8 mouse cellular contexts compared by ENCODE assay signal in the genomic region with DNA sequence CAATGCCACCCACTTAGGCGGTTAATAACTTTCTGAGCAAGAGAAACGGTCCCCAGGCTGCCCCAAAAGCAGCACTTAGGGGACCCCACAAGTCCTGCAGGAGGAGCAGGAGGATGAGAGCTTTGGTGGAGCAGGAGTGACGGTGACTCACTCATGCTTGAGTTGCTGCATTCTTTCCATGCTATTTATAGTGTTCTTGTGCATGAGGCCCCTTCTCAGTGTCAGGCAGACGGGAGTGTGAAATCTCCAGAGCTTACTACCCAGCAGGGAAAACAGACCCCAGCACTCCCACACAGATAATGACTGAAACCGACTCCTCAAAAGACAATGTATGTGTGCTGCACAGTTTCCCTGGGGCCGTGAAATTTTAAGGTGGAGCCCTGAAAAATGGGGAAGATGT. TPM values are rescaled to one million over a fixed set of nuclear protein-coding genes. Genes with fewer than 3 reads are reported as not detected.
DNase-seq lines count a peak whose midpoint lies in the region; ATAC-seq and TF ChIP-seq lines count a peak whose summit lies in the region.

No protein-coding gene starts in this region.

- TF ChIP-seq EP300 in heart, postnatal 0 days (IDR thresholded peaks at IDR 0.05; ENCODE audit: low read depth), result peak; percentile 34; the same call in 1 of the 2 replicates

- no peaks in the 10 kb centered on the region for H3K9me3 ChIP-seq in hindbrain, embryonic 13.5 days
- no peaks in the 10 kb centered on the region for H3K9me3 ChIP-seq in hindbrain, embryonic 16.5 days (ENCODE audit: control insufficient read depth, low read length)
- no peaks in the 10 kb centered on the region for H3K9me3 ChIP-seq in heart, postnatal 0 days (replicated peaks; ENCODE audit: control insufficient read depth, low read length)
- H3K9me3 ChIP-seq in neural tube, embryonic 15.5 days (replicated peaks), result no peaks in the 10 kb centered on the region

- H3K9ac ChIP-seq in hindbrain, embryonic 13.5 days, result no peak overlapping the region
- H3K9ac ChIP-seq in hindbrain, embryonic 16.5 days (ENCODE audit: low read depth, low read length), result no peak overlapping the region
- H3K9ac ChIP-seq in heart, postnatal 0 days (replicated peaks; ENCODE audit: low read depth, low read length), result no peak overlapping the region; the same call in 1 of the 2 replicates
- H3K9ac ChIP-seq in neural tube, embryonic 15.5 days (replicated peaks), result no peak overlapping the region

- H3K27ac ChIP-seq in hindbrain, embryonic 13.5 days, result peak overlapping the region; percentile 48; the same call in 1 of the 2 replicates
- H3K27ac ChIP-seq in hindbrain, embryonic 16.5 days (ENCODE audit: low read depth, low read length), result no peak overlapping the region
- H3K27ac ChIP-seq in heart, postnatal 0 days (ENCODE audit: low read depth), result peak overlapping the region; percentile 95
- H3K27ac ChIP-seq in neural tube, embryonic 15.5 days (replicated peaks), result no peak overlapping the region
- H3K27ac ChIP-seq in thymus, adult 2 months (ENCODE audit: control insufficient read depth, insufficient read depth, low read length), result no peak overlapping the region

- H3K4me3 ChIP-seq in hindbrain, embryonic 13.5 days, result no peak overlapping the region
- no peak overlapping the region for H3K4me3 ChIP-seq in hindbrain, embryonic 16.5 days (ENCODE audit: low read length)
- no peak overlapping the region for H3K4me3 ChIP-seq in heart, postnatal 0 days (ENCODE audit: low read depth, low read length)
- no peak overlapping the region for H3K4me3 ChIP-seq in myocyte
- no peak overlapping the region for H3K4me3 ChIP-seq in neural tube, embryonic 15.5 days (replicated peaks)
- no peak overlapping the region for H3K4me3 ChIP-seq in thymus, adult 2 months (ENCODE audit: control insufficient read depth, insufficient read depth, low read length)

- no peak for TF ChIP-seq POLR2A in myocyte (IDR thresholded peaks at IDR 0.05; ENCODE audit: insufficient read length, low read depth)
- TF ChIP-seq POLR2A in thymus, adult 2 months (IDR thresholded peaks at IDR 0.05; ENCODE audit: control insufficient read depth, extremely low read depth, insufficient read depth, low read length, poor library complexity), result no peak

- H3K79me2 ChIP-seq in myocyte (ENCODE audit: control insufficient read depth, insufficient read depth), result no peaks in the 10 kb centered on the region

- 22% methylated on average over 6 of the region's 6 CpGs for WGBS in hindbrain, embryonic 13.5 days
- 20% methylated on average over 6 of the region's 6 CpGs for WGBS in hindbrain, embryonic 16.5 days
- 7% methylated on average over 6 of the region's 6 CpGs for WGBS in heart, postnatal 0 days
- WGBS in neural tube, embryonic 15.5 days, result 22% methylated on average over 6 of the region's 6 CpGs
- 57% methylated on average over 6 of the region's 6 CpGs for WGBS in thymus, adult 2 months

- no peaks in the 10 kb centered on the region for H3K27me3 ChIP-seq in hindbrain, embryonic 13.5 days
- H3K27me3 ChIP-seq in hindbrain, embryonic 16.5 days (replicated peaks; ENCODE audit: control insufficient read depth, insufficient read depth, low read length), result no peaks in the 10 kb centered on the region
- H3K27me3 ChIP-seq in heart, postnatal 0 days (ENCODE audit: control insufficient read depth, insufficient read depth, low read length), result no peaks in the 10 kb centered on the region
- no peaks in the 10 kb centered on the region for H3K27me3 ChIP-seq in myocyte (ENCODE audit: control insufficient read depth, insufficient read depth, insufficient read length)
- no peaks in the 10 kb centered on the region for H3K27me3 ChIP-seq in neural tube, embryonic 15.5 days (replicated peaks)
- no peaks in the 10 kb centered on the region for H3K27me3 ChIP-seq in thymus, adult 2 months (ENCODE audit: control insufficient read depth, insufficient read depth, low read length)

- DNase-seq in brain, adult 2 months (ENCODE audit: low read depth, low spot score), result peak; percentile 86
- DNase-seq in heart, postnatal 0 days (ENCODE audit: low spot score), result peak; percentile 93
- DNase-seq in thymus, adult 2 months, result no peak

- H3ac ChIP-seq in myocyte (ENCODE audit: control insufficient read depth, insufficient read length), result no peak overlapping the region

- TF ChIP-seq CTCF in heart, postnatal 0 days (IDR thresholded peaks at IDR 0.05; ENCODE audit: low read depth), result no peak
- TF ChIP-seq CTCF in thymus, adult 2 months (IDR thresholded peaks at IDR 0.05; ENCODE audit: borderline replicate concordance, control insufficient read depth, extremely low read depth, insufficient read depth, low read length, poor library complexity), result no peak

- no peak for ATAC-seq in hindbrain, embryonic 13.5 days (ENCODE audit: low FRiP score)
- ATAC-seq in hindbrain, embryonic 16.5 days, result no peak
- peak; percentile 77 for ATAC-seq in heart, postnatal 0 days (ENCODE audit: insufficient read depth, low read depth)
- no peak for ATAC-seq in neural tube, embryonic 15.5 days (ENCODE audit: low FRiP score)
- ATAC-seq in monocyte, adult 5-6 weeks (replicated peaks; ENCODE audit: insufficient number of reproducible peaks, low FRiP score, low TSS enrichment, poor library complexity, severe bottlenecking), result no peak

- H3K4me2 ChIP-seq in hindbrain, embryonic 13.5 days, result no peak overlapping the region
- H3K4me2 ChIP-seq in hindbrain, embryonic 16.5 days (ENCODE audit: low read length), result no peak overlapping the region
- no peak overlapping the region for H3K4me2 ChIP-seq in heart, postnatal 0 days (ENCODE audit: low read depth, low read length)
- peak overlapping the region; percentile 70 for H3K4me2 ChIP-seq in myocyte (ENCODE audit: low read depth)
- no peak overlapping the region for H3K4me2 ChIP-seq in neural tube, embryonic 15.5 days

- H3K36me3 ChIP-seq in hindbrain, embryonic 13.5 days, result peaks cover 7% of the 10 kb centered on the region; the same call in 1 of the 2 replicates
- no peaks in the 10 kb centered on the region for H3K36me3 ChIP-seq in hindbrain, embryonic 16.5 days (ENCODE audit: control insufficient read depth, insufficient read depth, low read length)
- H3K36me3 ChIP-seq in heart, postnatal 0 days (replicated peaks; ENCODE audit: control insufficient read depth, insufficient read depth, low read length), result peaks cover 11% of the 10 kb centered on the region
- no peaks in the 10 kb centered on the region for H3K36me3 ChIP-seq in myocyte (ENCODE audit: control insufficient read depth, insufficient read depth)
- H3K36me3 ChIP-seq in neural tube, embryonic 15.5 days, result no peaks in the 10 kb centered on the region
- H3K36me3 ChIP-seq in thymus, adult 2 months (ENCODE audit: control insufficient read depth, insufficient read depth, low read length), result no peaks in the 10 kb centered on the region

- peaks cover 28% of the 10 kb centered on the region for H3K4me1 ChIP-seq in hindbrain, embryonic 13.5 days (replicated peaks)
- no peaks in the 10 kb centered on the region; the same call in 1 of the 2 replicates for H3K4me1 ChIP-seq in hindbrain, embryonic 16.5 days (ENCODE audit: control insufficient read depth, insufficient read depth, low read depth, low read length)
- H3K4me1 ChIP-seq in heart, postnatal 0 days (ENCODE audit: control insufficient read depth, insufficient read depth), result peaks cover 74% of the 10 kb centered on the region
- H3K4me1 ChIP-seq in neural tube, embryonic 15.5 days, result peaks cover 16% of the 10 kb centered on the region
- H3K4me1 ChIP-seq in thymus, adult 2 months (replicated peaks; ENCODE audit: control insufficient read depth, insufficient read depth, low read length), result peaks cover 3% of the 10 kb centered on the region

TF ChIP-seq in myocyte, 11 proteins besides CTCF, POLR2A, EP300 and RAD21:
- TF ChIP-seq CEBPB (IDR thresholded peaks at IDR 0.05; ENCODE audit: insufficient read depth, poor library complexity, severe bottlenecking), result no peak
- TF ChIP-seq TCF12 (IDR thresholded peaks at IDR 0.05; ENCODE audit: insufficient read depth, poor library complexity, severe bottlenecking), result no peak
- TF ChIP-seq TCF3 (IDR thresholded peaks at IDR 0.05; ENCODE audit: insufficient read length, low read depth), result no peak
- no peak for TF ChIP-seq MYOG (IDR thresholded peaks at IDR 0.05; ENCODE audit: control insufficient read depth in 1 of 3, insufficient read depth in 1 of 3, insufficient read length in 2 of 3, low read depth in 2 of 3)
- no peak for TF ChIP-seq REST (IDR thresholded peaks at IDR 0.05; ENCODE audit: insufficient read depth, insufficient read length)
- no peak for TF ChIP-seq USF1 (IDR thresholded peaks at IDR 0.05; ENCODE audit: low read depth)
- no peak for TF ChIP-seq MAX (IDR thresholded peaks at IDR 0.05; ENCODE audit: low read depth)
- TF ChIP-seq MYOD1 (IDR thresholded peaks at IDR 0.05; ENCODE audit: control insufficient read depth in 1 of 3, insufficient read length in 2 of 3, low read depth in 2 of 3), result no peak
- TF ChIP-seq POLR2AphosphoS2 (IDR thresholded peaks at IDR 0.05; ENCODE audit: insufficient read length, low read depth), result no peak
- TF ChIP-seq E2F4 (IDR thresholded peaks at IDR 0.05; ENCODE audit: insufficient read depth), result no peak
- TF ChIP-seq SRF (IDR thresholded peaks at IDR 0.05; ENCODE audit: control insufficient read depth, insufficient read length, low read depth), result no peak

RNA-seq across cellular contexts. Expression of gene Gmpr, which starts 23.5 kb away (rescaled TPM):
- polyA plus RNA-seq in hindbrain, embryonic 13.5 days (2015; fragmentation: Nextera tagmentation; extraction: Ambion mirVana), result 31.6 and 35.1 TPM in 2 replicates
- polyA plus RNA-seq in hindbrain, embryonic 16.5 days (2015; fragmentation: Nextera tagmentation; extraction: Ambion mirVana), result 40.7 and 41.5 TPM in 2 replicates
- total RNA-seq in heart, postnatal 0 days (2014; rRNA removed; ENCODE audit: low replicate concordance), result 195 TPM in 2 replicates
- polyA plus RNA-seq in heart, postnatal 0 days (2015; fragmentation: Nextera tagmentation; extraction: Ambion mirVana), result 282 and 284 TPM in 2 replicates
- polyA plus RNA-seq in myocyte (2012; fragmentation: generic; extraction: Trizol), result 41.6 TPM
- polyA plus RNA-seq in neural tube, embryonic 15.5 days (2015; fragmentation: Nextera tagmentation; extraction: Ambion mirVana), result 49.8 and 64.3 TPM in 2 replicates
- total RNA-seq in monocyte, adult 5-6 weeks (2017), result 1.8 to 2.3 TPM in 2 of 3 replicates, not detected in the other
- 32.6 and 43.5 TPM in 2 replicates for polyA plus RNA-seq in thymus, adult 2 months (2012; rRNA removed)

Comparison
In these comparisons a context has a peak if more than half of its experiments do, and no peak if none do; other contexts are left out.
1. H3K27ac ChIP-seq: peak in hindbrain, embryonic 13.5 days (single experiment) and heart, postnatal 0 days (single experiment); none in hindbrain, embryonic 16.5 days (single experiment), neural tube, embryonic 15.5 days (single experiment) and thymus, adult 2 months (single experiment).